Mouse (Mus musculus) heart, postnatal 10 days (tissue): ENCODE results near the gene Prim2. TPM values are rescaled to one million over a fixed set of nuclear protein-coding genes. Genes with fewer than 3 reads are reported as not detected.

Experiments used
- total RNA-seq, 2 experiments: library from RNA; stranded (reverse); gene quantifications; 2 replicates each; pipeline ENCODE4 v1.2.3; 2021

The Prim2 gene
- total RNA-seq, 2 experiments from 2014 or later: 5.7 to 6.2 TPM

Other genes with a start within 250 kb of the Prim2 start
- gene Rab23, start 50.1 kb upstream of the Prim2 start, total RNA-seq: 10 to 100 TPM; 13.8 to 16.6 TPM
- 10 to 100 TPM; 53.7 to 54.6 TPM for gene Bag2, start 88.0 kb upstream of the Prim2 start, total RNA-seq
- 10 to 100 TPM; 19.6 to 21.5 TPM for gene Zfp451, start 144.8 kb upstream of the Prim2 start, total RNA-seq
- 1 to 10 TPM; 3.2 to 4.1 TPM for gene Bend6, start 238.0 kb upstream of the Prim2 start, total RNA-seq
- gene Dst, start 238.4 kb upstream of the Prim2 start, total RNA-seq: 100 to 1,000 TPM; 281 to 295 TPM